Mouse (Mus musculus): ENCODE results near the gene Cldn14. TPM values are rescaled to one million over a fixed set of nuclear protein-coding genes. Genes with fewer than 3 reads are reported as not detected.

Gene Cldn14
- polyA plus RNA-seq (2014; fragmentation: Nextera tagmentation; extraction: Ambion mirVana), result not detected in 2 replicates

GRCm38 (mm10) chr16:94008737-94009136, at the start of gene Cldn14:
Gene Cldn14, minus strand, starts transcription at chr16:94008837.
- H3K4me3 ChIP-seq (ENCODE audit: control insufficient read depth in 1 of 2, insufficient read depth in 1 of 2, low read depth in 1 of 2, low read length in 2 of 2), result no peak within 1 kb of the TSS
- no peaks in the 10 kb centered on the region for H3K36me3 ChIP-seq (ENCODE audit: control insufficient read depth, insufficient read depth, low read length)
- H3K9ac ChIP-seq (ENCODE audit: low read length), result no peak within 1 kb of the TSS
- H3K27me3 ChIP-seq (ENCODE audit: control insufficient read depth, insufficient read depth, low read length), result no peaks in the 10 kb centered on the region
- no peaks in the 10 kb centered on the region for H3K9me3 ChIP-seq (ENCODE audit: control insufficient read depth, low read length)
- 76% methylated on average over 15 of the region's 15 CpGs for WGBS
- H3K4me1 ChIP-seq (ENCODE audit: control insufficient read depth in 2 of 2, insufficient read depth in 2 of 2, low read length in 2 of 2), result peaks cover 0 to 2% of the 10 kb centered on the region in 2 experiments; a peak in 1 of 4 replicates
- no peak within 1 kb of the TSS for H3K27ac ChIP-seq (replicated peaks in 1 of 2; ENCODE audit: control insufficient read depth in 1 of 2, insufficient read depth in 1 of 2, low read depth in 2 of 2, low read length in 2 of 2)
- no peak within 1 kb of the TSS for H3K4me2 ChIP-seq (ENCODE audit: low read length)
- ATAC-seq (ENCODE audit: insufficient number of reproducible peaks, insufficient read depth, low FRiP score, low read depth), result no peak

- H3K36me3 ChIP-seq (ENCODE audit: control insufficient read depth, insufficient read depth, low read length), result no peaks in the 10 kb centered on the region
- peaks cover 0 to 6% of the 10 kb centered on the region in 2 experiments; a peak in 1 of 4 replicates for H3K4me1 ChIP-seq (ENCODE audit: control insufficient read depth in 2 of 2, insufficient read depth in 2 of 2, low read length in 2 of 2)
- H3K9ac ChIP-seq (ENCODE audit: low read length), result no peak overlapping the region
- H3K27ac ChIP-seq (replicated peaks in 1 of 2; ENCODE audit: control insufficient read depth in 1 of 2, insufficient read depth in 1 of 2, low read depth in 2 of 2, low read length in 2 of 2), result no peak overlapping the region
- ATAC-seq (ENCODE audit: insufficient number of reproducible peaks, insufficient read depth, low FRiP score, low read depth), result no peak
- H3K9me3 ChIP-seq (ENCODE audit: control insufficient read depth, low read length), result no peaks in the 10 kb centered on the region
- H3K4me3 ChIP-seq (ENCODE audit: control insufficient read depth in 1 of 2, insufficient read depth in 1 of 2, low read depth in 1 of 2, low read length in 2 of 2), result no peak overlapping the region
- H3K4me2 ChIP-seq (ENCODE audit: low read length), result no peak overlapping the region
- WGBS, result 69% methylated on average over 8 of the region's 8 CpGs
- no peaks in the 10 kb centered on the region for H3K27me3 ChIP-seq (ENCODE audit: control insufficient read depth, insufficient read depth, low read length)
Measured at GRCm38 (mm10) chr16:94055576-94055975, 46.9 kb upstream of the Cldn14 start.

- Histone ChIP-seq H3K36me3 (ENCODE audit: control insufficient read depth, insufficient read depth, low read length) (no peaks in the 10 kb centered on the region), H3K9me3 (ENCODE audit: control insufficient read depth, low read length) (no peaks in the 10 kb centered on the region), H3K4me1 (ENCODE audit: control insufficient read depth in 2 of 2, insufficient read depth in 2 of 2, low read length in 2 of 2) (peaks cover 0 to 6% of the 10 kb centered on the region in 2 experiments; a peak in 1 of 4 replicates), H3K9ac (ENCODE audit: low read length) (no peak overlapping the region), H3K4me2 (ENCODE audit: low read length) (no peak overlapping the region), H3K27ac (replicated peaks in 1 of 2; ENCODE audit: control insufficient read depth in 1 of 2, insufficient read depth in 1 of 2, low read depth in 2 of 2, low read length in 2 of 2) (no peak overlapping the region), H3K27me3 (ENCODE audit: control insufficient read depth, insufficient read depth, low read length) (no peaks in the 10 kb centered on the region), H3K4me3 (ENCODE audit: control insufficient read depth in 1 of 2, insufficient read depth in 1 of 2, low read depth in 1 of 2, low read length in 2 of 2) (no peak overlapping the region)
- 86% methylated on average over 12 of the region's 12 CpGs for WGBS
- no peak for ATAC-seq (ENCODE audit: insufficient number of reproducible peaks, insufficient read depth, low FRiP score, low read depth)
Measured at GRCm38 (mm10) chr16:94055176-94055575, 46.5 kb upstream of the Cldn14 start.

GRCm38 (mm10) chr16:94050368-94050767, 41.7 kb upstream of the Cldn14 start:
- Histone ChIP-seq H3K4me3 (ENCODE audit: control insufficient read depth in 1 of 2, insufficient read depth in 1 of 2, low read depth in 1 of 2, low read length in 2 of 2) (no peak overlapping the region), H3K27me3 (ENCODE audit: control insufficient read depth, insufficient read depth, low read length) (no peaks in the 10 kb centered on the region), H3K9me3 (ENCODE audit: control insufficient read depth, low read length) (no peaks in the 10 kb centered on the region), H3K9ac (ENCODE audit: low read length) (no peak overlapping the region), H3K27ac (replicated peaks in 1 of 2; ENCODE audit: control insufficient read depth in 1 of 2, insufficient read depth in 1 of 2, low read depth in 2 of 2, low read length in 2 of 2) (no peak overlapping the region), H3K4me1 (ENCODE audit: control insufficient read depth in 2 of 2, insufficient read depth in 2 of 2, low read length in 2 of 2) (no peaks in the 10 kb centered on the region), H3K36me3 (ENCODE audit: control insufficient read depth, insufficient read depth, low read length) (no peaks in the 10 kb centered on the region), H3K4me2 (ENCODE audit: low read length) (no peak overlapping the region)
- ATAC-seq (ENCODE audit: insufficient number of reproducible peaks, insufficient read depth, low FRiP score, low read depth), result no peak
- 88% methylated on average over 3 of the region's 3 CpGs for WGBS

GRCm38 (mm10) chr16:94044996-94045395, 36.4 kb upstream of the Cldn14 start:
- Histone ChIP-seq H3K4me1 (ENCODE audit: control insufficient read depth in 2 of 2, insufficient read depth in 2 of 2, low read length in 2 of 2) (peaks cover 3 to 5% of the 10 kb centered on the region in 2 experiments; a peak in 1 of 4 replicates), H3K27me3 (ENCODE audit: control insufficient read depth, insufficient read depth, low read length) (peaks cover 8% of the 10 kb centered on the region), H3K9me3 (ENCODE audit: control insufficient read depth, low read length) (no peaks in the 10 kb centered on the region), H3K9ac (ENCODE audit: low read length) (no peak overlapping the region), H3K36me3 (ENCODE audit: control insufficient read depth, insufficient read depth, low read length) (no peaks in the 10 kb centered on the region), H3K4me3 (ENCODE audit: control insufficient read depth in 1 of 2, insufficient read depth in 1 of 2, low read depth in 1 of 2, low read length in 2 of 2) (no peak overlapping the region), H3K4me2 (ENCODE audit: low read length) (no peak overlapping the region), H3K27ac (replicated peaks in 1 of 2; ENCODE audit: control insufficient read depth in 1 of 2, insufficient read depth in 1 of 2, low read depth in 2 of 2, low read length in 2 of 2) (no peak overlapping the region)
- 48% methylated on average over 7 of the region's 7 CpGs for WGBS
- ATAC-seq (ENCODE audit: insufficient number of reproducible peaks, insufficient read depth, low FRiP score, low read depth), result no peak

- WGBS, result 73% methylated on average over 1 of the region's 1 CpGs
- peaks cover 3 to 5% of the 10 kb centered on the region in 2 experiments; a peak in 1 of 4 replicates for H3K4me1 ChIP-seq (ENCODE audit: control insufficient read depth in 2 of 2, insufficient read depth in 2 of 2, low read length in 2 of 2)
- no peaks in the 10 kb centered on the region for H3K36me3 ChIP-seq (ENCODE audit: control insufficient read depth, insufficient read depth, low read length)
- no peak overlapping the region for H3K27ac ChIP-seq (replicated peaks in 1 of 2; ENCODE audit: control insufficient read depth in 1 of 2, insufficient read depth in 1 of 2, low read depth in 2 of 2, low read length in 2 of 2)
- H3K9me3 ChIP-seq (ENCODE audit: control insufficient read depth, low read length), result no peaks in the 10 kb centered on the region
- H3K9ac ChIP-seq (ENCODE audit: low read length), result no peak overlapping the region
- no peak overlapping the region for H3K4me3 ChIP-seq (ENCODE audit: control insufficient read depth in 1 of 2, insufficient read depth in 1 of 2, low read depth in 1 of 2, low read length in 2 of 2)
- peaks cover 14% of the 10 kb centered on the region for H3K27me3 ChIP-seq (ENCODE audit: control insufficient read depth, insufficient read depth, low read length)
- ATAC-seq (ENCODE audit: insufficient number of reproducible peaks, insufficient read depth, low FRiP score, low read depth), result no peak
- no peak overlapping the region for H3K4me2 ChIP-seq (ENCODE audit: low read length)
Measured at GRCm38 (mm10) chr16:94043797-94044196, 35.2 kb upstream of the Cldn14 start.

GRCm38 (mm10) chr16:94041065-94041712, 32.6 kb upstream of the Cldn14 start:
- no peak overlapping the region for H3K9ac ChIP-seq (ENCODE audit: low read length)
- no peak overlapping the region for H3K27ac ChIP-seq (replicated peaks in 1 of 2; ENCODE audit: control insufficient read depth in 1 of 2, insufficient read depth in 1 of 2, low read depth in 2 of 2, low read length in 2 of 2)
- peaks cover 14% of the 10 kb centered on the region for H3K27me3 ChIP-seq (ENCODE audit: control insufficient read depth, insufficient read depth, low read length)
- peaks cover 3 to 5% of the 10 kb centered on the region in 2 experiments; a peak in 2 of 4 replicates for H3K4me1 ChIP-seq (ENCODE audit: control insufficient read depth in 2 of 2, insufficient read depth in 2 of 2, low read length in 2 of 2)
- WGBS, result 40% methylated on average over 18 of the region's 18 CpGs
- H3K9me3 ChIP-seq (ENCODE audit: control insufficient read depth, low read length), result no peaks in the 10 kb centered on the region
- H3K4me2 ChIP-seq (ENCODE audit: low read length), result peak overlapping the region; percentile 42
- H3K4me3 ChIP-seq (ENCODE audit: control insufficient read depth in 1 of 2, insufficient read depth in 1 of 2, low read depth in 1 of 2, low read length in 2 of 2), result no peak overlapping the region; a peak in 1 of 4 replicates
- no peak for ATAC-seq (ENCODE audit: insufficient number of reproducible peaks, insufficient read depth, low FRiP score, low read depth)
- no peaks in the 10 kb centered on the region for H3K36me3 ChIP-seq (ENCODE audit: control insufficient read depth, insufficient read depth, low read length)

All from heart, embryonic 14.5 days (tissue).